Mouse (Mus musculus) CH12.LX (cell line): Measurements from ENCODE around the gene Tmem255a. TPM values are rescaled to one million over a fixed set of nuclear protein-coding genes. Genes with fewer than 3 reads are reported as not detected.

Experiments
- DNase-seq: peaks from one replicate; pipeline ENCODE4 v3.0.0-alpha.2; 2013; ENCODE audit errors: extremely low read depth
- H3K27ac ChIP-seq: 2 replicates; pipeline ENCODE4 v1.5.1; 2012; ENCODE audit warnings: low read depth, mild to moderate bottlenecking, control low read depth, moderate library complexity; ENCODE audit not compliant: insufficient read depth
- H3K27me3 ChIP-seq: replicated peaks from 2 replicates; pipeline ENCODE3; 2012; ENCODE audit warnings: inconsistent platforms
- H3K36me3 ChIP-seq, 2 experiments: replicated peaks in 1 of 2; 2 replicates each; pipeline versions ENCODE3 to v1.6.1; 2012; ENCODE audit warnings: inconsistent platforms in 1 of 2, low read length in 1 of 2, mild to moderate bottlenecking in 1 of 2, mixed read lengths in 1 of 2, moderate library complexity in 1 of 2; ENCODE audit not compliant: control insufficient read depth in 1 of 2, insufficient read depth in 1 of 2
- H3K4me1 ChIP-seq, 2 experiments: 2 replicates each; pipeline ENCODE4 v1.6.1; 2012; ENCODE audit warnings: inconsistent platforms in 1 of 2, moderate library complexity in 1 of 2; ENCODE audit not compliant: insufficient read depth in 2 of 2, control insufficient read depth in 1 of 2
- H3K4me2 ChIP-seq: 2 replicates; pipeline ENCODE4 v1.6.1; 2012; ENCODE audit warnings: low read depth, mild to moderate bottlenecking, control low read depth; ENCODE audit not compliant: poor library complexity, insufficient read depth, severe bottlenecking
- H3K4me3 ChIP-seq, 3 experiments: fragments of 150-350 bp in 1 of 3; sonication (generic) in 1 of 3; replicated peaks in 1 of 3; 2 replicates each; pipeline versions ENCODE3 to v1.5.1; 2011 to 2012; ENCODE audit warnings: low read depth in 2 of 3, low read length in 2 of 3, mild to moderate bottlenecking in 2 of 3, moderate library complexity in 2 of 3, control low read depth in 1 of 3, improper control_type of control experiment in 1 of 3, inconsistent platforms in 1 of 3, mixed read lengths in 1 of 3; ENCODE audit not compliant: poor library complexity in 1 of 3
- H3K79me2 ChIP-seq: replicated peaks from 2 replicates; pipeline ENCODE4 v1.6.1; 2012; ENCODE audit warnings: mild to moderate bottlenecking, moderate library complexity; ENCODE audit not compliant: control insufficient read depth, poor library complexity, insufficient read depth, severe bottlenecking; ENCODE audit errors: extremely low read depth
- H3K9ac ChIP-seq: 2 replicates; pipeline ENCODE4 v1.6.1; 2012; ENCODE audit warnings: low read depth, mild to moderate bottlenecking, control low read depth, moderate library complexity; ENCODE audit not compliant: insufficient read depth
- H3K9me3 ChIP-seq: replicated peaks from 2 replicates; pipeline ENCODE3; 2012; ENCODE audit warnings: low read length, inconsistent platforms, mixed read lengths
- BHLHE40 ChIP-seq: IDR thresholded peaks from 2 replicates; pipeline ENCODE4 v1.6.1; 2011; ENCODE audit warnings: mild to moderate bottlenecking, low read depth, low read length, improper control_type of control experiment
- CHD1 ChIP-seq: IDR thresholded peaks from 2 replicates; pipeline ENCODE4 v1.6.1; 2012; ENCODE audit warnings: low read depth, low read length, improper control_type of control experiment, inconsistent platforms
- CHD2 ChIP-seq: IDR thresholded peaks from 2 replicates; pipeline ENCODE4 v1.6.1; 2011; ENCODE audit warnings: low read length, improper control_type of control experiment
- CTCF ChIP-seq, 2 experiments: IDR thresholded peaks in 1 of 2; conservative IDR thresholded peaks in 1 of 2; 2 replicates each; pipeline ENCODE4 v1.5.1; 2011 to 2012; ENCODE audit warnings: low read depth in 2 of 2, low read length in 2 of 2, improper control_type of control experiment in 1 of 2, inconsistent platforms in 1 of 2, mild to moderate bottlenecking in 1 of 2, moderate library complexity in 1 of 2
- E2F4 ChIP-seq: IDR thresholded peaks from 2 replicates; pipeline ENCODE4 v1.6.1; 2011; ENCODE audit warnings: low read depth, low read length, improper control_type of control experiment; ENCODE audit not compliant: insufficient replicate concordance
- ELF1 ChIP-seq: IDR thresholded peaks from 2 replicates; pipeline ENCODE4 v1.6.1; 2014; ENCODE audit warnings: low read depth, mild to moderate bottlenecking, inconsistent platforms, low read length, improper control_type of control experiment
- EP300 ChIP-seq: IDR thresholded peaks from 2 replicates; pipeline ENCODE4 v1.6.1; 2011; ENCODE audit warnings: low read length, improper control_type of control experiment
- ETS1 ChIP-seq: conservative IDR thresholded peaks from 2 replicates; pipeline ENCODE4 v1.6.1; 2012; ENCODE audit warnings: low read depth, mild to moderate bottlenecking, inconsistent platforms, low read length, improper control_type of control experiment, moderate library complexity
- GABPA ChIP-seq: IDR thresholded peaks from 2 replicates; pipeline ENCODE4 v1.6.1; 2012; ENCODE audit warnings: low read depth, low read length, improper control_type of control experiment, inconsistent platforms; ENCODE audit not compliant: insufficient replicate concordance
- HCFC1 ChIP-seq: IDR thresholded peaks from 2 replicates; pipeline ENCODE4 v1.6.1; 2012; ENCODE audit warnings: low read depth, mild to moderate bottlenecking, inconsistent platforms, low read length, improper control_type of control experiment
- IRF4 ChIP-seq: IDR thresholded peaks from 2 replicates; pipeline ENCODE4 v1.6.1; 2014; ENCODE audit warnings: low read depth, mild to moderate bottlenecking, inconsistent platforms, low read length, improper control_type of control experiment
- JUN ChIP-seq: IDR thresholded peaks from 2 replicates; pipeline ENCODE4 v1.6.1; 2011; ENCODE audit warnings: low read depth, mild to moderate bottlenecking, low read length, improper control_type of control experiment, moderate library complexity; ENCODE audit not compliant: insufficient read depth
- JUND ChIP-seq: conservative IDR thresholded peaks from 2 replicates; pipeline ENCODE4 v1.6.1; 2011; ENCODE audit warnings: low read depth, low read length, improper control_type of control experiment
- KAT2A ChIP-seq: IDR thresholded peaks from 2 replicates; pipeline ENCODE4 v1.6.1; 2012; ENCODE audit warnings: low read length, improper control_type of control experiment, inconsistent platforms; ENCODE audit not compliant: insufficient replicate concordance
- MAFK ChIP-seq: IDR thresholded peaks from 2 replicates; pipeline ENCODE4 v1.6.1; 2011; ENCODE audit warnings: low read length, improper control_type of control experiment; ENCODE audit not compliant: insufficient replicate concordance
- MAX ChIP-seq: IDR thresholded peaks from 2 replicates; pipeline ENCODE4 v1.6.1; 2011; ENCODE audit warnings: low read length, improper control_type of control experiment
- MAZ ChIP-seq: IDR thresholded peaks from 2 replicates; pipeline ENCODE4 v1.6.1; 2012; ENCODE audit warnings: low read depth, mild to moderate bottlenecking, inconsistent platforms, low read length, improper control_type of control experiment, moderate library complexity
- MEF2A ChIP-seq: IDR thresholded peaks from 2 replicates; pipeline ENCODE4 v1.6.1; 2014; ENCODE audit warnings: low read depth, mild to moderate bottlenecking, inconsistent platforms, low read length, improper control_type of control experiment, borderline replicate concordance
- MXI1 ChIP-seq: IDR thresholded peaks from 2 replicates; pipeline ENCODE4 v1.6.1; 2011; ENCODE audit warnings: mild to moderate bottlenecking, low read depth, low read length, improper control_type of control experiment
- MYC ChIP-seq: IDR thresholded peaks from 2 replicates; pipeline ENCODE4 v1.6.1; 2011; ENCODE audit warnings: low read depth, mild to moderate bottlenecking, improper control_type of control experiment, low read length
- NELFE ChIP-seq: IDR thresholded peaks from 2 replicates; pipeline ENCODE4 v1.6.1; 2011; ENCODE audit warnings: low read depth, low read length, improper control_type of control experiment
- NRF1 ChIP-seq: IDR thresholded peaks from 2 replicates; pipeline ENCODE4 v1.6.1; 2014; ENCODE audit warnings: low read depth, mild to moderate bottlenecking, inconsistent platforms, low read length, improper control_type of control experiment, moderate library complexity
- PAX5 ChIP-seq: IDR thresholded peaks from 2 replicates; pipeline ENCODE4 v1.6.1; 2012; ENCODE audit warnings: low read length, inconsistent platforms, mixed read lengths
- POLR2A ChIP-seq: IDR thresholded peaks from 2 replicates; pipeline ENCODE4 v1.6.1; 2011; ENCODE audit warnings: low read depth, mild to moderate bottlenecking, improper control_type of control experiment, low read length
- POLR2AphosphoS2 ChIP-seq: IDR thresholded peaks from 2 replicates; pipeline ENCODE4 v1.6.1; 2011; ENCODE audit warnings: low read depth, low read length, improper control_type of control experiment
- RAD21 ChIP-seq: IDR thresholded peaks from 2 replicates; pipeline ENCODE4 v1.6.1; 2011; ENCODE audit warnings: low read depth, mild to moderate bottlenecking, low read length, improper control_type of control experiment, moderate library complexity
- RCOR1 ChIP-seq: conservative IDR thresholded peaks from 2 replicates; pipeline ENCODE4 v1.6.1; 2012; ENCODE audit warnings: low read depth, mild to moderate bottlenecking, inconsistent platforms, low read length, improper control_type of control experiment
- SIN3A ChIP-seq: IDR thresholded peaks from 2 replicates; pipeline ENCODE4 v1.6.1; 2012; ENCODE audit warnings: low read length, improper control_type of control experiment, inconsistent platforms
- SMC3 ChIP-seq: IDR thresholded peaks from 2 replicates; pipeline ENCODE4 v1.6.1; 2011; ENCODE audit warnings: low read depth, low read length, improper control_type of control experiment
- TBP ChIP-seq: conservative IDR thresholded peaks from 2 replicates; pipeline ENCODE4 v1.6.1; 2011; ENCODE audit warnings: low read depth, low read length, improper control_type of control experiment
- TCF12 ChIP-seq: IDR thresholded peaks from 2 replicates; pipeline ENCODE4 v1.6.1; 2014; ENCODE audit warnings: low read depth, mild to moderate bottlenecking, inconsistent platforms, low read length, improper control_type of control experiment
- UBTF ChIP-seq: IDR thresholded peaks from 2 replicates; pipeline ENCODE4 v1.6.1; 2012; ENCODE audit warnings: low read depth, mild to moderate bottlenecking, inconsistent platforms, low read length, improper control_type of control experiment, moderate library complexity
- USF1 ChIP-seq: IDR thresholded peaks from 2 replicates; pipeline ENCODE4 v1.6.1; 2014; ENCODE audit warnings: low read depth, mild to moderate bottlenecking, inconsistent platforms, low read length, improper control_type of control experiment
- USF2 ChIP-seq: conservative IDR thresholded peaks from 2 replicates; pipeline ENCODE4 v1.6.1; 2011; ENCODE audit warnings: low read depth, low read length, improper control_type of control experiment
- ZC3H11A ChIP-seq: IDR thresholded peaks from 2 replicates; pipeline ENCODE4 v1.6.1; 2012; ENCODE audit warnings: low read depth, mild to moderate bottlenecking, inconsistent platforms, low read length, improper control_type of control experiment
- ZKSCAN1 ChIP-seq: IDR thresholded peaks from 2 replicates; pipeline ENCODE4 v1.6.1; 2012; ENCODE audit warnings: low read depth, inconsistent platforms, low read length, improper control_type of control experiment, borderline replicate concordance
- ZMIZ1 ChIP-seq: IDR thresholded peaks from 2 replicates; pipeline ENCODE4 v1.6.1; 2012; ENCODE audit warnings: low read depth, mild to moderate bottlenecking, inconsistent platforms, low read length, improper control_type of control experiment
- ZNF384 ChIP-seq: IDR thresholded peaks from 2 replicates; pipeline ENCODE4 v1.6.1; 2012; ENCODE audit warnings: low read depth, low read length, improper control_type of control experiment, inconsistent platforms
- dilution Hi-C: fragments of 300-500 bp; cut with MboI; formaldehyde crosslinking; loops from 2 replicates; pipeline ENCODE4 v1.14.3; 2020; ENCODE audit warnings: low sequenced_read_pairs; ENCODE audit not compliant: extremely low pct_unique_long_range_greater_than_20kb, extremely low pct_ligation_motif_present
- in situ Hi-C: fragments of 300-500 bp; cut with MboI; formaldehyde crosslinking; loops from 3 replicates; pipeline ENCODE4 v1.14.3; 2019; ENCODE audit warnings: low sequenced_read_pairs, low pct_ligation_motif_present, low pct_unique_long_range_greater_than_20kb, mixed read lengths
- polyA plus RNA-seq: library from polyadenylated mRNA; unstranded; fragments of >175 nt; gene quantifications from 2 replicates; pipeline ENCODE4 v1.2.1, GENCODE M21; 2012; ENCODE audit warnings: low read depth; ENCODE audit not compliant: insufficient read length
- total RNA-seq, 2 experiments: library from RNA; depleted of rRNA; stranded (reverse); fragments of 300-350 nt in 1 of 2; fragments of >200 nt in 1 of 2; gene quantifications; 2 replicates each; pipeline ENCODE4 v1.2.3; 2012 to 2014

Gene Tmem255a
- total and polyA plus RNA-seq, 3 experiments, result 0.30 to 1.4 (median 0.68) TPM

GRCm38 (mm10) chrX:38189552-38190457, 62.4 kb downstream of the Tmem255a start, which contains the start of gene Zbtb33:
TSS of gene Zbtb33 (plus strand) at chrX:38189793.
- Histone ChIP-seq H3K27ac (peak within 1 kb of the TSS; percentile 79), H3K4me3 (peak within 1 kb of the TSS; percentile 71 to 98 (median 72)), H3K4me2 (peak within 1 kb of the TSS; percentile 38; the same call in 1 of the 2 replicates), H3K4me1 (peaks cover 0 to 28% of the 10 kb centered on the region in 2 experiments; a peak in 2 of 4 replicates), H3K9ac (peak within 1 kb of the TSS; percentile 91), H3K79me2 (peaks cover 31% of the 10 kb centered on the region), H3K9me3 (no peaks in the 10 kb centered on the region), H3K36me3 (peaks cover 15 to 23% of the 10 kb centered on the region in 2 experiments), H3K27me3 (no peaks in the 10 kb centered on the region)
- TF ChIP-seq RCOR1 (no peak), KAT2A (0 out of 2 replicates have a peak, but pooled peaks have one; percentile 64), UBTF (no peak), ZMIZ1 (no peak), SMC3 (peak; percentile 16; the same call in 1 of the 2 replicates), ZKSCAN1 (no peak), HCFC1 (peak; percentile 75), USF2 (no peak), MXI1 (no peak), MAZ (no peak), POLR2A (peak; percentile 71), NELFE (peak; percentile 48; the same call in 1 of the 2 replicates), TBP (no peak), EP300 (no peak), PAX5 (no peak), MYC (no peak), CTCF (conservative IDR thresholded peaks at IDR 0.05 in 1 of 2, IDR thresholded peaks at IDR 0.05 in 1 of 2; ENCODE audit: low read depth in 2 of 2, low read length in 2 of 2) (peak in 1 of 2 experiments; percentile 75; a peak in 2 of 4 replicates), MAX (no peak; the same call in 1 of the 2 replicates), MAFK (no peak), IRF4 (no peak), ETS1 (peak; percentile 24; the same call in 1 of the 2 replicates), USF1 (no peak), TCF12 (peak; percentile 47), ZC3H11A (no peak), NRF1 (no peak), SIN3A (no peak; the same call in 1 of the 2 replicates), BHLHE40 (no peak), RAD21 (no peak; the same call in none of the 2 replicates), JUND (no peak), E2F4 (no peak), ZNF384 (no peak), CHD1 (no peak), JUN (no peak), MEF2A (peak; percentile 12; the same call in 1 of the 2 replicates), POLR2AphosphoS2 (0 out of 2 replicates have a peak, but pooled peaks have one; percentile 43), ELF1 (peak; percentile 88), GABPA (no peak), CHD2 (no peak)
- dilution Hi-C loops (no loop called here), in situ Hi-C loops (loop anchor here (10.0 kb wide), 1 partner anchor 45 kb away; no protein-coding TSS in a partner anchor)
- peak; percentile 71 for DNase-seq
